Mouse (Mus musculus) cerebellum, adult 2 months (tissue): ENCODE measurements around the gene Clec4a3.

Source experiments
- CTCF ChIP-seq: fragments of 200-500 bp; IDR thresholded peaks from 2 replicates; pipeline ENCODE4 v1.5.1; 2011; ENCODE audit warnings: low read depth, mild to moderate bottlenecking, control low read depth, low read length, moderate library complexity, borderline replicate concordance; ENCODE audit not compliant: insufficient read depth
- POLR2A ChIP-seq: fragments of 200-500 bp; IDR thresholded peaks from 2 replicates; pipeline ENCODE4 v1.6.1; 2011; ENCODE audit warnings: low read length, control low read depth, borderline replicate concordance; ENCODE audit not compliant: insufficient read depth

DNA sequence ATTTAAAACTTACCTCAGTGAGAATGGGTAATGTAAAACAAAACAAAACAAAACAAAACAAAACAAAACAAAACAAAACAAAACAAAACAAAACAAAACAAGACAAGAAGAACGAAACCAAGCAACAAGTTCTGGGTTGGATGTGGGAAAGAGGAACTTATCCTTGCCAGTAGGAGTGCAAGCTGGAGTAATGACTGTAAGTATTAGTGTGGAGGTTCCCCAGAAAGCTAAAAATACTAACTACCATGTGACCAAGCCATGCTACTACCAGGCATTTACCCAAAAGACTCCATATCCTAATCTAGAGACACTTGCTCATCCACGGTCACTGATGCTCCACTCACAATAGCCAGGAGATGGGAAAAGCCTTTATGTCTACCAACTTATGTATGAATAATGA, 5.6 kb upstream of the Clec4a3 start:
- no peak for TF ChIP-seq POLR2A
- no peak for TF ChIP-seq CTCF
